Mouse (Mus musculus) forebrain, postnatal 0 days (tissue): ENCODE measurements around the gene Iqschfp. TPM values are rescaled to one million over a fixed set of nuclear protein-coding genes. Genes with fewer than 3 reads are reported as not detected.
A peak's percentile ranks its signal among the peaks of the same experiment; 100 is the strongest.

Experiments
- ATAC-seq: fragments of 200-750 bp; cut with Nextera tagmentation; 2 replicates; pipeline ENCODE4 v1.8.0; 2017; ENCODE audit warnings: mild to moderate bottlenecking, moderate library complexity
- DNase-seq: peaks from one replicate; pipeline ENCODE4 v3.0.0-alpha.2; 2015
- H3K27ac ChIP-seq: fragments of 300-500 bp; sonication (generic); 2 replicates; pipeline ENCODE4 v1.5.1; 2014; ENCODE audit warnings: low read depth, mild to moderate bottlenecking, antibody characterized with exemption, low read length, moderate library complexity, mixed read lengths
- H3K27me3 ChIP-seq: fragments of 300-500 bp; sonication (generic); 2 replicates; pipeline ENCODE4 v1.6.1; 2014; ENCODE audit warnings: mild to moderate bottlenecking, low read length, mixed read lengths; ENCODE audit not compliant: insufficient read depth
- H3K36me3 ChIP-seq: fragments of 300-500 bp; sonication (generic); 2 replicates; pipeline ENCODE4 v1.6.1; 2014; ENCODE audit warnings: mild to moderate bottlenecking, moderate library complexity; ENCODE audit not compliant: insufficient read depth
- H3K4me1 ChIP-seq: fragments of 300-500 bp; sonication (generic); 2 replicates; pipeline ENCODE4 v1.6.1; 2014; ENCODE audit warnings: antibody characterized with exemption; ENCODE audit not compliant: insufficient read depth
- H3K4me2 ChIP-seq: fragments of 300-500 bp; sonication (generic); 2 replicates; pipeline ENCODE4 v1.6.1; 2014; ENCODE audit warnings: low read depth, mild to moderate bottlenecking, moderate library complexity
- H3K4me3 ChIP-seq: fragments of 300-500 bp; sonication (generic); 2 replicates; pipeline ENCODE4 v1.5.1; 2014; ENCODE audit warnings: low read depth, low read length, mixed read lengths
- H3K9ac ChIP-seq: fragments of 300-500 bp; sonication (generic); 2 replicates; pipeline ENCODE4 v1.6.1; 2014; ENCODE audit warnings: mild to moderate bottlenecking
- H3K9me3 ChIP-seq: fragments of 300-500 bp; sonication (generic); 2 replicates; pipeline ENCODE4 v1.6.1; 2016; ENCODE audit warnings: low read length
- CTCF ChIP-seq: sonication (generic); IDR thresholded peaks from 2 replicates; pipeline ENCODE4 v1.5.1; 2016; ENCODE audit warnings: antibody characterized with exemption, control low read depth, low read depth
- WGBS: fragments of 180-500 bp; shearing (Covaris S2); extraction: QIAGEN DNeasy Blood & Tissue Kit; methylation state at CpG from one replicate; pipeline ENCODE4 v1.1.7; 2014; 5-methylcytosine and 5-hydroxymethylcytosine counted together
- polyA plus RNA-seq: library from polyadenylated mRNA; unstranded; fragments of >200 nt; fragmentation: Nextera tagmentation; extraction: Ambion mirVana; gene quantifications from 2 replicates; pipeline ENCODE4 v1.2.1, GENCODE M21; 2015
- total RNA-seq: library from RNA; depleted of rRNA; stranded (reverse); fragments of >200 nt; gene quantifications from 2 replicates; pipeline ENCODE4 v1.2.3, GENCODE M21; 2014

The Iqschfp gene
- total and polyA plus RNA-seq, 2 experiments from 2014 or later = 6.6 to 8.8 TPM

DNA sequence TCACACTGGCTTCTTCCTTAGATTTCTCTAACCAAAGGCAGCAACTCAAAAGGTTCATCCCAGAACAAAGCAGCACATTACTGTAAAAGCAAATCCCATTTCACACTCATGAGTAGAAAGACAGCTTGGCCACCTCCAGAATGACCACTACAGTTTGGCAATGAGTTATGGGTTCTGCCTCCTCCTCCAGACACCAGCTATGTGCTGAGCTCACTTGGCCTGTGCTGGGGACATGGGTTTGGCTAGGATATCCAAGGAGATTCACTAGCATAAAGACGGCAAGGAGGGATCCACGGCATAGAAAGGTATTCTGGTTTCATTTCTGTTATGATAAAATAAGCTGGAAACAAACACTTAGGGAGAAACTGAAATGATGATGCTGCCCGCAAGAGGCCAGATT lies 496.0 kb downstream of the Iqschfp start:
- DNase-seq (no peak), ATAC-seq (no peak)
- H3K4me1 ChIP-seq = no peaks in the 10 kb centered on the region
- H3K4me3 ChIP-seq = no peak overlapping the region
- no peaks in the 10 kb centered on the region for H3K36me3 ChIP-seq
- no peaks in the 10 kb centered on the region for H3K27me3 ChIP-seq
- H3K9ac ChIP-seq = no peak overlapping the region
- 94% methylated on average over 3 of the region's 3 CpGs for WGBS
- H3K4me2 ChIP-seq = no peak overlapping the region
- no peaks in the 10 kb centered on the region for H3K9me3 ChIP-seq
- TF ChIP-seq CTCF = no peak
- no peak overlapping the region for H3K27ac ChIP-seq

DNA sequence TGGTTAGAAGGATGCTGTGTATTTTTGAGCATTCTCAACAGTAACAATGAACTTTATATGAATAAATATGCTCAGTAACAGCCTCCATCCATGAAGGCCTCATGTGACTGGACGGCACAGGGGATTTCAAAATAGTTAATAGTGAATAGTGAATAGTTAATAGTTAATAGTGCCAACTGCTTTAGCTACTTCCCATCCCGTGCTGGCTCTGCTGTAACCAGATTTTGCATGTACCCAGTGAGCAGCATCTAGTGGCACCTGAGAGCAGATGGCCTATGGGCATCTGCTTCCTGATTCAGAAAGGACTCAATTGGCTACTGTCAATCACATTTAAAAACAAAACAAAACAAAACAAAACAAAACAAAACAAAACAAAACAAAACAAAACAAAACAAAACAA lies 501.5 kb downstream of the Iqschfp start:
- Histone ChIP-seq H3K36me3 (no peaks in the 10 kb centered on the region), H3K4me2 (no peak overlapping the region), H3K9me3 (no peaks in the 10 kb centered on the region), H3K9ac (no peak overlapping the region), H3K27ac (no peak overlapping the region), H3K4me3 (no peak overlapping the region), H3K27me3 (no peaks in the 10 kb centered on the region), H3K4me1 (no peaks in the 10 kb centered on the region)
- ATAC-seq (no peak), DNase-seq (no peak)
- TF ChIP-seq CTCF = no peak
- 73% methylated on average over 2 of the region's 2 CpGs for WGBS

DNA sequence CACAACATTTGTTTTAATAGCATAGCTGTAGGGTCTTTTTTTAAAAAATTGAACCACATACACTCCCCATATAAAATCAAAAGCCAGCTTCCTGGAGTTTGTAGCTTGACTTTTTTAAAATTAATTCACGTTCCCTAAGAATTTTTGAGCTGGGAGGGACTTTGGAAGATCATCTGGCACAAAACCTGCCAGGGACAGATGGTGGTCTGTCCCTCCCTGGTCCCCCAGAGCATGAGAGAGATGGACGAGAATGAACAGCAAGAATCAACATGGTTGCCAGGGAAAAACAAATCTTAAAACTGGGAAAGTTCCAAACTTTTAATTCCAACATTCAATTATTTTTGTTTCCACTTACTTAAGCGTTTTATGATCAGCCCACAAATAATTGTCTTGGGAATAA lies 506.7 kb downstream of the Iqschfp start:
- 64% methylated on average over 3 of the region's 3 CpGs for WGBS
- DNase-seq (no peak), ATAC-seq (no peak)
- Histone ChIP-seq H3K27ac (no peak overlapping the region), H3K27me3 (no peaks in the 10 kb centered on the region), H3K36me3 (no peaks in the 10 kb centered on the region), H3K4me1 (no peaks in the 10 kb centered on the region), H3K9ac (no peak overlapping the region), H3K4me3 (no peak overlapping the region), H3K9me3 (no peaks in the 10 kb centered on the region), H3K4me2 (no peak overlapping the region)
- TF ChIP-seq CTCF = no peak

DNA sequence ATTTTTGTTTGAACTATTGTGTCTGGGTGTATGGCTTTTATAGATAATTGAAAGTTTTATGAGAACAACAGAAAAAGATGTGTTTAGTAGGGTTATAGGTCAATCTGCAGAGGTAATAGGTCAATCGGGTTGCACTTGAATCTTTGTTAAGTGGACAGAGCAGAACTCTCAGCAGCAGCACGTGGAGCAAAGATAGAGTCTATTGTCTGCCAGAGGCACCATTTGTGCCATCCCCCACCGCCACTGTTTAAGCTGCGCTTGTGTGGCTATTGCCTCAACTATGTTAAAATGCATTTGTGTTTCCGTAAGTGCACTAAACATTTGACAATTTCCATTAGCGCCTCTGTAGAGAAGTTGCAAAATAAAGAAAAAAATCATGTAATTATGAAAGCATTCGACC lies 508.1 kb downstream of the Iqschfp start:
- DNase-seq (no peak), ATAC-seq (no peak)
- Histone ChIP-seq H3K4me2 (no peak overlapping the region), H3K9ac (no peak overlapping the region), H3K27me3 (no peaks in the 10 kb centered on the region), H3K9me3 (no peaks in the 10 kb centered on the region), H3K36me3 (no peaks in the 10 kb centered on the region), H3K27ac (no peak overlapping the region), H3K4me3 (no peak overlapping the region), H3K4me1 (no peaks in the 10 kb centered on the region)
- WGBS = 73% methylated on average over 7 of the region's 7 CpGs
- TF ChIP-seq CTCF = no peak

DNA sequence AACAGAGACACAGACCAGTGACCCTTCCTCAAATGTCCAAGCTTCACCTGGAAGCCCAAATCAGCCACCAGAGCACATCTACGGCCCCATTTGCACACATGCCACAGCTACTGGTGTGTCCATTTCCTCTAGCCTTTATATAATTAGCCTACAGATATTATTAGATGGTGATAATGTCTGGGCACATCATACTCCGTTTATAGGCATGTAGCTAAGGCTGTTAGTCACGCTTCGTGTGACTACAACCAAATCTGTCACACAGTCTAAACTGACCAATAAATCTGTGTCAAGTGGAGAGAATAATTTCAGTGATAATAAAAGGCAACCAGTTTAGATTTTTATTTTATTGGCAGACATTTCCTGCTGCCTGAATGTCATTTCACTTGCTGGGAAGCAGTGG lies 511.3 kb downstream of the Iqschfp start:
- no peaks in the 10 kb centered on the region for H3K9me3 ChIP-seq
- H3K27ac ChIP-seq = no peak overlapping the region
- no peak for ATAC-seq

DNA sequence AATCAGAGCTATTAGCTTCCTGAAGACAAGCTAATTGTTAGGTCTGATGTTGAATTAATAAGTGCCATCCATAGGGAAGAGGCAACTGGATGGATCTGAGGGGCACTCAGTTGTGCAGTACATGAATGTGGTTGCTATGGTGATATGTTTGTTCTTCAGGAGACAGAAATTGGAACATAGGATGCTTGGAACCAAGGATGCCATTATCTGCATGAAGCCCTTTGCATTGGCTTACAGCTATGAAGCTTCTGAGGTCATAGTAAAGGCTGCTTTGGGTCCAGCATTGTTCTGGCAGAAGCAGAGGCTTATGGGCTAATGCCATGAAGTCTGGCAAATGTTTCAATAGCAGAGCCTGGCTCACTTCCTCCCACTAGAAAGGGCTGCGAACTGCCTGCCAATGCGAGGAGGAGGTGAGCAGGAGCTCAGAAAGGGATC lies 511.8 kb downstream of the Iqschfp start:
- no peak for TF ChIP-seq CTCF
- H3K4me1 ChIP-seq = no peaks in the 10 kb centered on the region
- no peaks in the 10 kb centered on the region for H3K27me3 ChIP-seq
- DNase-seq = peak; percentile 51
- H3K4me2 ChIP-seq = no peak overlapping the region
- no peaks in the 10 kb centered on the region for H3K9me3 ChIP-seq
- no peak overlapping the region for H3K27ac ChIP-seq
- H3K4me3 ChIP-seq = no peak overlapping the region
- whole genome bisulfite sequencing = 60% methylated on average over 2 of the region's 2 CpGs
- no peak overlapping the region for H3K9ac ChIP-seq
- H3K36me3 ChIP-seq = no peaks in the 10 kb centered on the region
- ATAC-seq = peak; percentile 72

More for the DNA sequence above, 511.3 kb downstream of the Iqschfp start:
- H3K9ac ChIP-seq = no peak overlapping the region
- H3K4me3 ChIP-seq = no peak overlapping the region
- no peaks in the 10 kb centered on the region for H3K4me1 ChIP-seq
- H3K27me3 ChIP-seq = no peaks in the 10 kb centered on the region
- DNase-seq = no peak
- H3K4me2 ChIP-seq = no peak overlapping the region
- H3K36me3 ChIP-seq = no peaks in the 10 kb centered on the region
- 82% methylated on average over 4 of the region's 4 CpGs for WGBS
- no peak for TF ChIP-seq CTCF

DNA sequence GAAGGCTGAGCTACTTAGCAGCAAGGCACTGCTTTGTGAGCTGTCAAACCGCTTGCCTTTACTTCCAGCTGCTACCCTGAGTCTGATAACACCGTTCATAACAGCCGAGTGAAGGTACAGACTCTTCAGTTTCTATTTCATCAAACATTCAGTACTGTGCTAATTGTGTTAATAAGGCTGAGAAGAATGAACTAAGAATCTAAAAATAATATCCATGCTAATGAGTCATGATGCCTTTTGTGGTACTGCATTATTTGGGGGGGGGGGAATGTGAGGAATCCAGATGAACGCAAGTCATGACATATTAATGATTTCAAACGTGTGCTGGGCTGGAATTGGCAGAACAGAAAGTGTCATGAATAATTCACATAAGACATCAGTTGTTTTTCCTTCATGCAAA lies 513.7 kb downstream of the Iqschfp start:
- no peak overlapping the region for H3K27ac ChIP-seq
- H3K4me1 ChIP-seq = no peaks in the 10 kb centered on the region
- H3K36me3 ChIP-seq = no peaks in the 10 kb centered on the region
- H3K27me3 ChIP-seq = no peaks in the 10 kb centered on the region
- no peak for DNase-seq
- no peak overlapping the region for H3K4me2 ChIP-seq
- no peak overlapping the region for H3K4me3 ChIP-seq
- no peaks in the 10 kb centered on the region for H3K9me3 ChIP-seq
- peak; percentile 74; the same call in 1 of the 2 replicates for ATAC-seq
- H3K9ac ChIP-seq = no peak overlapping the region
- 37% methylated on average over 5 of the region's 5 CpGs for WGBS
- TF ChIP-seq CTCF = no peak

DNA sequence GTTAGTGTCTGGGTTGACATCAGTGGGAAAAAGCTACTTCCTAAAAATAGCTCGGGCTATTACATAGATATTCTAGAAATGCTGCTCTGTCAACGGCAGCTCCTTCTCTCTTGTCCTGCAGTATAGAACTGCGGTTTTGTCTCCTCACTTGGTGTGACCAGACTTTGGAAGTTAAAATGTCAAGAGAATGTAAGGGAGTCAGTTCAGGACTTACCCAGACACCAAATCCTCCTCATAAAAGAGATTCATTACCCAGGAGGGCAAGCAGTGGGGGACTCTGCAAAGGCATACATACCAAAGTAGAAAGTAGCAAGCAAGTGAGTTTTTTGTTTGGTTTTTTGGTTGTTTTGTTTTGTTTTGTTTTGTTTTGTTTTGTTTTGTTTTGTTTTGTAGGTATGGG lies 520.2 kb downstream of the Iqschfp start:
- H3K36me3 ChIP-seq = no peaks in the 10 kb centered on the region
- no peak overlapping the region for H3K27ac ChIP-seq
- no peaks in the 10 kb centered on the region for H3K9me3 ChIP-seq
- H3K4me2 ChIP-seq = no peak overlapping the region
- H3K27me3 ChIP-seq = no peaks in the 10 kb centered on the region
- no peak for ATAC-seq
- DNase-seq = no peak
- no peaks in the 10 kb centered on the region for H3K4me1 ChIP-seq
- no peak for TF ChIP-seq CTCF
- no peak overlapping the region for H3K4me3 ChIP-seq
- H3K9ac ChIP-seq = no peak overlapping the region
- 83% methylated on average over 3 of the region's 3 CpGs for WGBS
